Mouse (Mus musculus): ENCODE data around the gene Igll1. TPM values are rescaled to one million over a fixed set of nuclear protein-coding genes. Genes with fewer than 3 reads are reported as not detected.
"Not testable (repeated sequence)": the region's sequence is repeated elsewhere in the genome, so short reads cannot be mapped to it uniquely, and the experiment has no call there.

Igll1 gene
- total RNA-seq, 1 experiment from 2014 or later: not detected

DNA sequence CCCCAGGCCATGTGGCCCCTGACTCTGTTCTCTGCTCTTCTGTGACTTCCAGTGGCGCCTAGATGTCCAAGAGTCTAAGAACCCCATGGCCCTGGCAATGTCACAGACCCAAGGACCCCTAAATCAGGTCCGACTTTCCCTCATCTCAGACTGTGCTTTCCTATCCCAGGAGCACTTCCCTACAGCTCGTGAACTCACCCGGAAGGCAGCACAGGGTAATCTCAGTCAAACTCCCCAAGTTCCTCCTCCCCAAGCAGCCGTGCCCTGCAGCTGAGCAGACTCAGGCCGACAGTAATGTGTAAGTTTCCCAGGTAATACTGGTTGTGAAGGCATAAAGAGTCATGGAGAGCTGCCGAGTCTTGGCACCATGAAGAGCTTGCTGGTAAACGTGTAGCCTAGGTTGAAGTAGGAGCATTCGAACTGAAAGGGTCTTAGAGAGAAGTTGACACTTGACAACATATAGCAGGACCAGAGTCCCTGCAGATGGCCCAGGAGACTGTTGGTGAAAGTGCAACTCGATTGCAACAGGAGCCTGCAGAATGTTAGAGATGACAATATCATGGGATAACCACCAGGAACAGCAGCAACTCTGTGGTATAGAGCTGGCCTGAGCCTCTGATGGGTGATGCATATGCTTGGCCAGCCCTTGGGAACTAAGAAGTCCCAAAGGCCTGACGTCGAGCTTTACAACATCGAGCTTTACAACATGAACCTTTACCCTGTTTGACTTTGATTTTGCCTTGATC, 6.9 kb downstream of the Igll1 start:
- ATAC-seq (replicated peaks in 1 of 2; ENCODE audit: insufficient read depth in 1 of 2, low FRiP score in 2 of 2, low TSS enrichment in 1 of 2, low read depth in 1 of 2, poor library complexity in 2 of 2, severe bottlenecking in 2 of 2): no peak

GRCm38 (mm10) chr16:16856054-16856453, 7.7 kb downstream of the Igll1 start:
- not testable (repeated sequence) for ATAC-seq (replicated peaks in 1 of 2; ENCODE audit: insufficient read depth in 1 of 2, low FRiP score in 2 of 2, low TSS enrichment in 1 of 2, low read depth in 1 of 2, poor library complexity in 2 of 2, severe bottlenecking in 2 of 2)

- no peak for ATAC-seq (replicated peaks in 1 of 2; ENCODE audit: insufficient read depth in 1 of 2, low FRiP score in 2 of 2, low TSS enrichment in 1 of 2, low read depth in 1 of 2, poor library complexity in 2 of 2, severe bottlenecking in 2 of 2)
Measured at GRCm38 (mm10) chr16:16855541-16855940, 8.2 kb downstream of the Igll1 start.

GRCm38 (mm10) chr16:16854836-16855235, 8.9 kb downstream of the Igll1 start:
- peak; percentile 85 to 86 for ATAC-seq (replicated peaks in 1 of 2; ENCODE audit: insufficient read depth in 1 of 2, low FRiP score in 2 of 2, low TSS enrichment in 1 of 2, low read depth in 1 of 2, poor library complexity in 2 of 2, severe bottlenecking in 2 of 2)

- no peak for ATAC-seq (replicated peaks in 1 of 2; ENCODE audit: insufficient read depth in 1 of 2, low FRiP score in 2 of 2, low TSS enrichment in 1 of 2, low read depth in 1 of 2, poor library complexity in 2 of 2, severe bottlenecking in 2 of 2)
Measured at GRCm38 (mm10) chr16:16852411-16852810, 11.4 kb downstream of the Igll1 start.

GRCm38 (mm10) chr16:16849196-16849595, 14.6 kb downstream of the Igll1 start:
- no peak for ATAC-seq (replicated peaks in 1 of 2; ENCODE audit: insufficient read depth in 1 of 2, low FRiP score in 2 of 2, low TSS enrichment in 1 of 2, low read depth in 1 of 2, poor library complexity in 2 of 2, severe bottlenecking in 2 of 2)

DNA sequence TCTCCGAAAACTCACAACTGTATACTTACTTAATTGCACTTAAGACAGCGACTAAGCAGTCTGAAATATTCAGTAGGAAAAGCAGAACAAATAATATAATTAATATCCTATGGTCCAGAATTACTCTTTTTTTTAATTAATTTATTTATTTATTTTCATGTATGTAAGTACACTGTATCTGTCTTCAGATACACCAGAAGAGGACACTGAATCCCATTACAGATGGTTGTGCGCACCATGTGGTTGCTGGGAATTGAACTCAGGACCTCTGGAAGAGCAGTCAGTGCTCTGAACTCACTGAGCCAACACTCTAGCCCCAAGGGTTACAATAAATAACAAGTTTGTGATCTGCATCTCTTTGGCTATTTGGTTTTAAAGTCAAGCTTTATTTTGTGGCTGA, 34.1 kb downstream of the Igll1 start:
- no peak for ATAC-seq (replicated peaks in 1 of 2; ENCODE audit: insufficient read depth in 1 of 2, low FRiP score in 2 of 2, low TSS enrichment in 1 of 2, low read depth in 1 of 2, poor library complexity in 2 of 2, severe bottlenecking in 2 of 2)

DNA sequence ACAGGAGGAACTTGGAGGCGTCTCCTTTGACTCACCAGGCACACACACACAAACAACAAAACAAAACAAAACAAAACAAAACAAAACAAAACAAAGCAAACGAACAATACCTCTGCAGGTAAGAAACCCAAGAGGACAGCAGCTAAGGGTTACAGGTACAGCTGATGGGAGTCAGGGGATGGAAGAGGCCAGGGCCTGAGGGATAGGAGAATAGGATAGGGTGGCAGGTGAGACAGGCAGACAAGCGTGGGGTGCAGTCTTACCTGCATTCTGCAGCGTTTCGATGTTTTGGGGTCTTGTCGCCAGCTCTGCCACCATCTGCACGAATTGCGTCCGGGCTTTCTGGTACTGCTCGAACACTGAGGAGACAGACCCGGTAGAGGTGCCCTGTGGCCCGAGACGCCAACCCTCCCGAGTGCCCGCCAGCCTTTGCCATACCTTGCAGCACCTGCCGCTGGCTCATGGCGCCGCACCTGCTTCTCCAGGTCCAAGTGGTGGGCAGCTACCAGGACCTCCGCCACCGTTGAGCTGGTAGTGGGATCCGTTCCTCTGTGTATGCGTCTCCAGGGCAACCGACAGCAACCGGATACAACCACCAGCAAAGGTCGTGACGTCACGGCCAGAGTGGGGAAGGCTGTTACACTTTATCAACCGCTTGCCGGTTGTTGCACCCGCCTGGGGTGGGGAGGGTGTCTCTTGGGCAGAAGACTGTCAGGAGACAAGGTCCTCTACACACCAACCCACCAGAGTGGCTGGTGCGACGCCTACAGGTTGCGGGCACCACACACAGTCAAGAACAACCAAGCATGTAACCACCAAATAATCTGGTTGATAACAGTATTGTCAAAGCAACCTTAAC, 34.8 kb downstream of the Igll1 start, which contains the start of gene Spag6l:
Spag6l (minus strand) TSS at position 700 of the 859 bp plus-strand sequence.
- ATAC-seq (replicated peaks in 1 of 2; ENCODE audit: insufficient read depth in 1 of 2, low FRiP score in 2 of 2, low TSS enrichment in 1 of 2, low read depth in 1 of 2, poor library complexity in 2 of 2, severe bottlenecking in 2 of 2): peak; percentile 98

DNA sequence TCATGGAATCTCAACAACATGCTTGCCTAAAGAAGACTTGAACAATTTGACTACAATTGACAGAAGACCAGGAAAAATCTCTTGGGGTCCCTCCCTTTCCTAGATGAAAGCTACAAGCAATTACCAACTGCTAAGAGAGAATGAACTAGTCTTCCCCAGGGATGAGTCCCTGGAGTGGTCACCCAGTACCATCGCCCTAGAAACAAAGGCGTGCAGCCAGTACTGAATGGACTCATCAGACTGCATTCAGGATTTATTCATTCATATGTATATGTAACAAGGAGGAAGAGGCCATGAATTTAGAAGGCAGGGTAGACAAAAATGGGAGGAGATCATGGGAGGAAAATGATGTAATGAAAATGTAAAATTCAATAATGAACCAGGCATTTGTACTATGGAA, 37.6 kb downstream of the Igll1 start:
- no peak for ATAC-seq (replicated peaks in 1 of 2; ENCODE audit: insufficient read depth in 1 of 2, low FRiP score in 2 of 2, low TSS enrichment in 1 of 2, low read depth in 1 of 2, poor library complexity in 2 of 2, severe bottlenecking in 2 of 2)

GRCm38 (mm10) chr16:16825476-16825875, 38.3 kb downstream of the Igll1 start:
- ATAC-seq (replicated peaks in 1 of 2; ENCODE audit: insufficient read depth in 1 of 2, low FRiP score in 2 of 2, low TSS enrichment in 1 of 2, low read depth in 1 of 2, poor library complexity in 2 of 2, severe bottlenecking in 2 of 2): no peak

Other genes starting within 250 kb of the Igll1 start
- not detected in 2 replicates for gene Olfr19, start 187.6 kb downstream of the Igll1 start, total RNA-seq (2017)
- 6.2 and 7.3 TPM in 2 replicates for gene Spag6l, start 34.5 kb downstream of the Igll1 start, total RNA-seq (2017)
- 76.3 and 81.4 TPM in 2 replicates for gene Top3b, start 6.8 kb upstream of the Igll1 start, total RNA-seq (2017)
- 0.99 TPM in 1 of 2 replicates, not detected in the other for gene Vpreb1, start 6.9 kb upstream of the Igll1 start, total RNA-seq (2017)
- 24.6 and 28.1 TPM in 2 replicates for gene Ppm1f, start 32.5 kb upstream of the Igll1 start, total RNA-seq (2017)
- 119 and 156 TPM in 2 replicates for gene Mapk1, start 119.4 kb upstream of the Igll1 start, total RNA-seq (2017)
- gene Ypel1, start 205.7 kb upstream of the Igll1 start, total RNA-seq (2017): 13.5 and 14.4 TPM in 2 replicates
- gene Ppil2, start 247.3 kb upstream of the Igll1 start, total RNA-seq (2017): 85.2 and 117 TPM in 2 replicates